Mouse (Mus musculus) G1E (cell line): Measurements from ENCODE around the gene Dbp.

Experiments
- CTCF ChIP-seq: IDR thresholded peaks from 2 replicates; pipeline ENCODE4 v1.5.1; 2012; ENCODE audit warnings: low read depth, low read length, inconsistent platforms, mixed read lengths
- TAL1 ChIP-seq: conservative IDR thresholded peaks from 2 replicates; pipeline ENCODE4 v1.6.1; 2012; ENCODE audit warnings: low read depth, low read length, inconsistent platforms, mixed read lengths

- TF ChIP-seq CTCF (no peak), TAL1 (no peak)
These were observed 12.5 kb upstream of the Dbp start for GRCm38 (mm10) chr7:45692364-45692763.
